Mouse (Mus musculus) liver, embryonic 15.5 days (tissue): Measurements from ENCODE around the gene Psmg3. TPM values are rescaled to one million over a fixed set of nuclear protein-coding genes. Genes with fewer than 3 reads are reported as not detected.

ENCODE experiments used
- ATAC-seq: fragments of 200-750 bp; cut with Nextera tagmentation; 2 replicates; pipeline ENCODE4 v1.8.0; 2017; ENCODE audit warnings: moderate number of reproducible peaks, mild to moderate bottlenecking, moderate library complexity; ENCODE audit not compliant: insufficient read depth
- H3K27ac ChIP-seq: fragments of 300-500 bp; sonication (generic); replicated peaks from 2 replicates; pipeline ENCODE4 v1.5.1; 2015; ENCODE audit warnings: mild to moderate bottlenecking, inconsistent platforms
- H3K27me3 ChIP-seq: fragments of 300-500 bp; sonication (generic); 2 replicates; pipeline ENCODE4 v1.6.1; 2015; ENCODE audit warnings: mild to moderate bottlenecking, inconsistent platforms
- H3K36me3 ChIP-seq: fragments of 300-500 bp; sonication (generic); replicated peaks from 2 replicates; pipeline ENCODE4 v1.6.1; 2015; ENCODE audit warnings: moderate library complexity, mild to moderate bottlenecking, inconsistent platforms
- H3K4me1 ChIP-seq: fragments of 300-500 bp; sonication (generic); replicated peaks from 2 replicates; pipeline ENCODE4 v1.6.1; 2015; ENCODE audit warnings: inconsistent platforms
- H3K4me2 ChIP-seq: fragments of 300-500 bp; sonication (generic); 2 replicates; pipeline ENCODE4 v1.6.1; 2015; ENCODE audit warnings: moderate library complexity, mild to moderate bottlenecking, inconsistent platforms
- H3K4me3 ChIP-seq: fragments of 300-500 bp; sonication (generic); replicated peaks from 2 replicates; pipeline ENCODE4 v1.5.1; 2015; ENCODE audit warnings: mild to moderate bottlenecking, inconsistent platforms
- H3K9ac ChIP-seq: fragments of 300-500 bp; sonication (generic); 2 replicates; pipeline ENCODE4 v1.6.1; 2015; ENCODE audit warnings: moderate library complexity, mild to moderate bottlenecking, inconsistent platforms
- H3K9me3 ChIP-seq: fragments of 300-500 bp; sonication (generic); replicated peaks from 2 replicates; pipeline ENCODE4 v1.6.1; 2016; ENCODE audit warnings: inconsistent platforms
- WGBS: fragments of 180-500 bp; shearing (Covaris S2); methylation state at CpG from one replicate; pipeline ENCODE4 v1.1.7; 2015; ENCODE audit warnings: mixed read lengths; ENCODE audit not compliant: insufficient replicate concordance; 5-methylcytosine and 5-hydroxymethylcytosine counted together
- polyA plus RNA-seq: library from polyadenylated mRNA; unstranded; fragments of >200 nt; fragmentation: Nextera tagmentation; extraction: Ambion mirVana; gene quantifications from 2 replicates; pipeline ENCODE4 v1.2.1, GENCODE M21; 2015

Gene Psmg3
- polyA plus RNA-seq = 41.4 and 42.3 TPM in 2 replicates

- peak; percentile 78 for ATAC-seq
- Histone ChIP-seq H3K9me3 (no peaks in the 10 kb centered on the region), H3K27ac (peak within 1 kb of the TSS; percentile 77), H3K4me3 (peak within 1 kb of the TSS; percentile 82), H3K36me3 (peaks cover 32% of the 10 kb centered on the region), H3K27me3 (no peaks in the 10 kb centered on the region), H3K9ac (peak within 1 kb of the TSS; percentile 74), H3K4me1 (peaks cover 31% of the 10 kb centered on the region), H3K4me2 (peak within 1 kb of the TSS; percentile 83)
- under 1% methylated on average over 43 of the region's 43 CpGs for WGBS
Observed at GRCm38 (mm10) chr5:139826357-139827055, at the start of gene Psmg3, which contains the start of gene Gm26938. Gene Psmg3 (minus strand): TSS chr5:139826885. Gene Gm26938 (minus strand): TSS chr5:139826407.

GRCm38 (mm10) chr5:139871526-139871925 lies 44.8 kb upstream of the Psmg3 start:
- Histone ChIP-seq H3K4me3 (no peak overlapping the region), H3K27me3 (no peaks in the 10 kb centered on the region), H3K9ac (no peak overlapping the region), H3K36me3 (no peaks in the 10 kb centered on the region), H3K9me3 (no peaks in the 10 kb centered on the region), H3K27ac (no peak overlapping the region), H3K4me1 (no peaks in the 10 kb centered on the region), H3K4me2 (no peak overlapping the region)
- ATAC-seq = no peak
- WGBS = 54% methylated on average over 1 of the region's 1 CpGs

DNA sequence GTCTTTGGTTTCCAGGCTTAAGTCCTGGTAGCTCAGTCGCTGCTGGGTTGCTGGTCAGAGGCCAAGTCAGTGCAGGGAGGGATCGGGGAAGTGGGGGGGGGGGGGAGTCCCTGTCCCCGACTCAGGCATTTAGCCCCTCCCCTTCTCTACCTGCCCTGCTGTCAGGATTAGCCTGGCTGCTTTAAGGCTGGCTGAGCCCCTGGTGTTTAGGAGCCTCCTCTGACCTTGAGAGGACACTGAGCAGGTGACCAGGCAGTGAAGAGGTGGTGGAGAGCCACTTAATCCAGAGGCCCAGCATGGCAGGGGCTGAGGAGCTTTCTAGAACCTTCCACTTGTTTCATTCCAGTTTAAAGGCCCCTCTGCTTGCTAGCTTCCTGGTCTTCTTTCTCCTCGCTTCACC lies 44.2 kb upstream of the Psmg3 start:
- Histone ChIP-seq H3K9ac (no peak overlapping the region), H3K4me2 (no peak overlapping the region), H3K4me1 (no peaks in the 10 kb centered on the region), H3K27me3 (no peaks in the 10 kb centered on the region), H3K9me3 (no peaks in the 10 kb centered on the region), H3K4me3 (no peak overlapping the region), H3K36me3 (no peaks in the 10 kb centered on the region), H3K27ac (no peak overlapping the region)
- whole genome bisulfite sequencing = 19% methylated on average over 4 of the region's 4 CpGs
- no peak for ATAC-seq

DNA sequence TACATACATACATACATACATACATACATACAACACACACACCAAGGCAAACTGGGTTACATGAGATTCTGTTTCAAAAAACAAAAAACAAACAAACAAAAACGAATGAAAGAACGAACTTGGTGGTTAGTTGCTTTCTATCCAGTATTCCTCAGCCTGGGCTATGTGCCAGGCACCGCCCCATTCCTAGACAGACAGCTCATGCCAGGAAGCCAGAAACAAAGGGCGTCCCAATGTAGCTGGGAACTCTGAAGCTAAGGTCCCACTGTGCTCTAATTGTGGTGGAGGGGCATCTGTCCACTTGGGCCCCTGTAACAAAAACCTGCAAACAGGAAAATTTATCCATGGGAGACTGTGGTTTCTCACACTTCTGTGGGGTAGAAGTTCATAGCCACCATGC lies 36.1 kb upstream of the Psmg3 start:
- H3K27me3 ChIP-seq = peaks cover 8% of the 10 kb centered on the region; the same call in 1 of the 2 replicates
- H3K36me3 ChIP-seq = no peaks in the 10 kb centered on the region
- H3K9ac ChIP-seq = no peak overlapping the region
- no peak overlapping the region for H3K4me2 ChIP-seq
- no peaks in the 10 kb centered on the region for H3K4me1 ChIP-seq
- H3K9me3 ChIP-seq = no peaks in the 10 kb centered on the region
- ATAC-seq = no peak
- WGBS = 38% methylated on average over 4 of the region's 4 CpGs
- no peak overlapping the region for H3K4me3 ChIP-seq
- H3K27ac ChIP-seq = no peak overlapping the region

DNA sequence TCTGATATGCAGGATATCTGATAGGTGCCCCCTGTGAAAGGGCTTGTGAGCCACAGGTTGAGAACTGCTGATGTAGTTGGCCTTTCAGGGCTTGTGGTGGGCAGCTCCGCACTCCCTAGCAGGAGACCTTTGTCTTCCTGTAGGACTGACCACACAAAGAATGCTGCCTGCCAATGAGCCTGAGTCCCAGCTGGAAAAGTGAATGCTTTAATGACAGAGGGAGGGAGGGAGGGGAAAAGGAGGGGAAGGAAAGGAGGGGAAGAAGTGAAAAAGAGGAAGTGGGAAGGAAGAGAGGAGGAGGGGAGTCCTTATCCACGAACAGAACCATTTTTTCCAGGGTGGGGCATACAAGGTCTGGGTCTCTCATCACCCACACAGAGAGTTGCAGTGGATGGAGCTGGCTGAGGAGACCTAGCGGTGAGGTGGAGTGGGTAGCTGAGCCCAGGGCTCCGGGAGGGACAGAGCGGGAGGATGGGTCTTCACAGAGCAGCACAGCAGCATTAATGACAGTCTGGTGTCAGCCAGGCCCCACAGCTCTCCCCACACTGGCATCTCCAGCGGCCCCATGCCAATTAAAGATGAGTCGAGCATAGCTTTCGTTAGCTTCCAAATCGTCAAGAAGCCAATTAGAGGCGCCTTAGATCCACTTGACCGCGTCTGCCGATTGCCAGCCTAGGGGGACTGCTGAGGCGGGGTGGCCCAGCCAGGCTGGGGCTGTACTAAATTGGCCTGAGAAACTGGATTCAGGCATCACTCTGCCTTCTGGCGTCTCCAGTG lies 33.8 kb upstream of the Psmg3 start:
- Histone ChIP-seq H3K4me3 (no peak overlapping the region), H3K27ac (no peak overlapping the region), H3K36me3 (no peaks in the 10 kb centered on the region), H3K4me2 (no peak overlapping the region), H3K4me1 (no peaks in the 10 kb centered on the region), H3K9ac (no peak overlapping the region), H3K9me3 (no peaks in the 10 kb centered on the region), H3K27me3 (peaks cover 5% of the 10 kb centered on the region; the same call in 1 of the 2 replicates)
- no peak for ATAC-seq
- 41% methylated on average over 15 of the region's 15 CpGs for whole genome bisulfite sequencing

DNA sequence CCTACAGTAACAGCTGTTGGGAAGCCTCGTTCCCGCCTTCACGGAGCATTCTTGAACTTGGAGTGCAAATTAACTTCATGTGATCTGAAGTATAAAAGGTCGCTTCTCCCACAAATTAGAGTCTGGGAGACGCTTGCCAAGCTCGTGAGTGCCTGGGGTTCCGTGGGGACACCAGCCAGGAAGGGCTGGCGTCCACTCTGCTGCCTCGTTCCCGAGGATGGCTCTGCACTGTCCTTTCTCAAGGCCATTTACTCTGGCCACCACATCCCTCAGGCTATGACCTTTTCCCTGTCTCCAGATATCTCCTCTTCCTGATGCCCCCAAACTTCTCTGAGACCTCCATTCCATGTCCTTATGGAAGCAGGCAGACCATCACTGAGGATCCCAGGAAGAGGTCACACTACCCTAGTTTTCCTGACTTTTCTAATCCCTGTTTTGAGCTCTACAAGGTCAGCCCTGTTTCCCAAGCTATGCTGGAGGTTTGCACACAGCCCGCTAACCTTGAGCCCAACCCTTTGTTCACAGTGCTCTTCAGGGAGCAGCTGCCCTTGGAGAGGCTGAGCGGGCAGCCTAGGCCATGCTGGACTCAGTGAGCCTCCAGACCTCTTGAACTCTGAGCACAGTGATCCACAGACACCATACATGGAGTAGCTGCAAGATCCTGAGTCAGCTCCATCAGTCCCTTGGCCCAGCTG lies 23.1 kb upstream of the Psmg3 start:
- WGBS = 61% methylated on average over 12 of the region's 12 CpGs
- H3K4me2 ChIP-seq = no peak overlapping the region
- ATAC-seq = no peak
- peaks cover 10% of the 10 kb centered on the region; the same call in 1 of the 2 replicates for H3K27me3 ChIP-seq
- no peaks in the 10 kb centered on the region for H3K4me1 ChIP-seq
- H3K9me3 ChIP-seq = no peaks in the 10 kb centered on the region
- H3K9ac ChIP-seq = no peak overlapping the region
- no peak overlapping the region for H3K4me3 ChIP-seq
- no peaks in the 10 kb centered on the region for H3K36me3 ChIP-seq
- H3K27ac ChIP-seq = no peak overlapping the region

- ATAC-seq = no peak
Observed at GRCm38 (mm10) chr5:139839142-139839541, 12.5 kb upstream of the Psmg3 start.

GRCm38 (mm10) chr5:139838476-139838892 lies 11.8 kb upstream of the Psmg3 start:
- H3K36me3 ChIP-seq = no peaks in the 10 kb centered on the region
- H3K27ac ChIP-seq = no peak overlapping the region
- H3K4me1 ChIP-seq = 0 out of 2 replicates have a peak, but pooled peaks cover 3% of the 10 kb centered on the region
- no peaks in the 10 kb centered on the region for H3K9me3 ChIP-seq
- WGBS = 15% methylated on average over 2 of the region's 2 CpGs
- no peak overlapping the region for H3K4me2 ChIP-seq
- no peak overlapping the region for H3K4me3 ChIP-seq
- H3K27me3 ChIP-seq = peaks cover 7% of the 10 kb centered on the region
- ATAC-seq = no peak
- no peak overlapping the region for H3K9ac ChIP-seq

More at GRCm38 (mm10) chr5:139839142-139839541, 12.5 kb upstream of the Psmg3 start:
- Histone ChIP-seq H3K4me3 (no peak overlapping the region), H3K4me1 (0 out of 2 replicates have a peak, but pooled peaks cover 3% of the 10 kb centered on the region), H3K9ac (no peak overlapping the region), H3K9me3 (no peaks in the 10 kb centered on the region), H3K27ac (no peak overlapping the region), H3K36me3 (no peaks in the 10 kb centered on the region), H3K4me2 (no peak overlapping the region), H3K27me3 (peaks cover 7% of the 10 kb centered on the region)
- 31% methylated on average over 3 of the region's 3 CpGs for WGBS

DNA sequence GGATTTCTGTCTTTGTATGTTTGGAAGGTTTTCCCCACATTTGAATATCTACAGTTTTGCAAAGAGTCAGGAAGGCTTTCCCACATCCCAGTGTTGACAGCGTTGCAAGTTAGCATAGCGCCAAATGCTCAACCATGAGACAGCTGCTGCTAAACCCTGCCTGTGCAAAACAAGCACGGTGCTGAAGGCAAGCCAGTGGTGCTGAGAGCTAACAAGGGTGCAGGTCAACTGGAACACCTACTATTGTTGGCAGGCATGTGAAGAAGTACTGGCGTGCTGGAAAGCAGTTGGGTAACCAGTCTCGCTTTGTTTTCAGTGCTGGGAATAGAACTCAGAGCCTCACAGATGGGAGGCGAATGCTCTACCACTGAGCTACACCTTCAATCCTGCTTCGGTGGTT lies 9.0 kb upstream of the Psmg3 start:
- Histone ChIP-seq H3K36me3 (no peaks in the 10 kb centered on the region), H3K27ac (no peak overlapping the region), H3K4me1 (0 out of 2 replicates have a peak, but pooled peaks cover 3% of the 10 kb centered on the region), H3K4me2 (no peak overlapping the region), H3K9ac (no peak overlapping the region), H3K27me3 (peaks cover 13% of the 10 kb centered on the region), H3K9me3 (no peaks in the 10 kb centered on the region), H3K4me3 (no peak overlapping the region)
- WGBS = 69% methylated on average over 7 of the region's 7 CpGs
- no peak for ATAC-seq

- 22% methylated on average over 7 of the region's 7 CpGs for WGBS
- ATAC-seq = no peak
- Histone ChIP-seq H3K27ac (no peak overlapping the region), H3K9ac (no peak overlapping the region), H3K4me3 (no peak overlapping the region), H3K4me1 (peaks cover 6% of the 10 kb centered on the region; the same call in 1 of the 2 replicates), H3K4me2 (no peak overlapping the region), H3K9me3 (no peaks in the 10 kb centered on the region), H3K27me3 (peaks cover 6% of the 10 kb centered on the region), H3K36me3 (no peaks in the 10 kb centered on the region)
Observed at GRCm38 (mm10) chr5:139832125-139832524, 5.4 kb upstream of the Psmg3 start.

- Histone ChIP-seq H3K9me3 (no peaks in the 10 kb centered on the region), H3K4me2 (no peak overlapping the region), H3K36me3 (no peaks in the 10 kb centered on the region), H3K27ac (no peak overlapping the region), H3K4me1 (peaks cover 9% of the 10 kb centered on the region), H3K9ac (no peak overlapping the region), H3K4me3 (no peak overlapping the region), H3K27me3 (peaks cover 6% of the 10 kb centered on the region)
- WGBS = 45% methylated on average over 3 of the region's 3 CpGs
- no peak for ATAC-seq
Observed at GRCm38 (mm10) chr5:139830734-139831133, 4.0 kb upstream of the Psmg3 start.
